Mouse (Mus musculus) fat pad, adult 2 months (tissue): ENCODE measurements around the gene Tulp3.

ENCODE experiments used
- DNase-seq: peaks from one replicate; pipeline ENCODE4 v3.0.0-alpha.2; 2011; ENCODE audit warnings: low read depth, low spot score; ENCODE audit errors: extremely low read depth

The Tulp3 gene

DNA sequence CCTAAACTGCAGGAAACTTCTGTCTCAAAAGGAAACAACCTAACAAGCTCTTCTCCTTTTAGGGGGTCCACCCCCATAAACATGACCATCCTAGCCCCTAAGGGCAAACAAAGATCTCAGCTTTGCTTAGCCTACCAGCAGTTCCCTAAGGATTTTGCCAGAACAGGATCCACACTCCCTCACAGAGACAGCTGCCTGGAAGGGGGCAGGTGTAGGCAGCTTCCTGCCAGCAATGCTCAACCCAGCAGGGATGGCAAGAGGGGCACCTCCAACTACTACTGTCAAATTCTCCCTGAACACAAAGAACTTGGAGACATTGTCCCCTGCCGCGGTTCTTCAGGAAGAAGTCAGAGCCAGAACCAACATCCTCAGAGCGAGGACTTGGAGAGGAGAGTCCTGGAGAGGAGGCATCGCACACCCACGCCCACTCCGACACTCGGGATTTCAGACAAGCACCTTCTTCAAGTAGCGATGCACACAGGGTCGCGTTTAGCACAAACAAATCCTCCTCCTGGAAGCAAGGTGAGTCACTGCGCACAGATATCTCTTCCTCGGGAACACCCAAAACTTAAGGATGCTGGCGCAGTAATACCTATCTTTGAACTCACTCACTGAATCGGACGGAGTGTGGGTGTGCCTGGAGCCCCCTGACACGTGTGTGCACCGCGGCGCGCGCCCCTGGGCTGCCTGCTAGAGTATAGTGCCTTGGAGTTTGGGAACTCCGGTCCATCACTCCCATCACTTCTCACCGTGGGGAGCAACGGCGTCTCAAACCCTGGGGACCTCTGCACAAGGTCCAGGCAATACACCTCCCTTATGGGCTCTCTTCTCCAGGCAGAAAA, 56.1 kb downstream of the Tulp3 start:
- no peak for DNase-seq

DNA sequence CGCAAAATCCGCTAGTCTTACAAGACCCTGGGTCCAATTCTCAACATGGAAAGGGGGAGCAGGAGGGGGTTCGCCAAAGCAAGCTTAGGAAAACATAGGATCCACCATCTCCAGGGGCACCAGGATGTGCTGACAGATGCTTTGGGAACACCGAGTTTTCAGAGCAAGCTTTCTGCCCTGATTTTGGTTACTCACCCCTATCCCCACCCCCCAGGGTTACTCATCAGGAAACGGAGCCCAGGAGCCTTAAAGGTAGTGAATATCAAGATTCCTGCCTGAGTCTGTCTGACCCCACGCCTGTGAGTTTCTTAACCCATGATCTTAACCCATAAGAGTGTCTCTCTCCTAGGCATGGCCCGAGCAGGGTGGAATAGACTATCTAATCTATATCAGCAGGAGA, 57.4 kb downstream of the Tulp3 start:
- no peak for DNase-seq

GRCm38 (mm10) chr6:128296750-128297393, 58.8 kb downstream of the Tulp3 start:
- DNase-seq: no peak

DNA sequence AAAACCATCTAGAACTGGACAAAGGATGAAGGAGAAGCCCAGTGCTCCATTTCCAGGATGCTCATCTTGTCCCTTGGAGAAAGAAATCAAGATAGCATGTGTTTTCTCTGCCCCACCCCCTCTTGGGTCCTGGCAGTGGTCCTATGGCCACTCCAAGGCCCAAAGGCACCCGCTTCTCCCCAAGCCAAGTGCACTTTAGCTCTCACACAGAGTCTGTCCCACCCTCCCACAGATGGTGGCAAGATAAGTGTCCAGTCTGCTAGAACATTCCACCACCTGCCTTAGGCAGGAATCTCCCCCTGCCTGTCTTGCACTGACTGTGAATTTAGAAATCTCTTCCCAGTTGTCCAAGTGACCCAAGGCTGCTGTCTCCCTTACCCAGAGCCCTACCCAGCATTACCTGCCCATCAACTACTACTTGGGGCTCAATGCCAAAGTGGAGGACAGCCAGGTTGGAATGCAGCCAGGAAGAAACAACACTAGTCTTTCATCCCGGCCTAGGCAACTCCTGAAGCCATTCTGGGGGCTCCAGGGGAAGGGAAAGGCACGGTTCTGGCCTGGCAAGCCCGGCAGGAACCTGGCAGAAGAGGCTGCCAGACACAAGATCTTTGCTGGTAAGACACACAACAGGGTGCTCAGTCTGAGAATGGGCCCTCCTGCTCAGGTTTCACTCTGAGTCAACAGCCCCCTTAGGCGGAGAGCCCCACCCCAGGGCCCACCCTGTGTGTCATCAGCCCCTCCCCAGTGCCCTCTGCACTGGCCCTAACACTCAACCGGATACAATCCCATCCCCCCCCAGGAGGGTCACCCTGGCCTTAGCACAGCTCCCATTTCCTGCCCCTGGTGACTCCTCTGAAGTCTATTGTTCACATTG, 59.5 kb downstream of the Tulp3 start:
- peak; percentile 95 for DNase-seq

GRCm38 (mm10) chr6:128291284-128291683, 64.4 kb downstream of the Tulp3 start:
- peak; percentile 59 for DNase-seq

DNA sequence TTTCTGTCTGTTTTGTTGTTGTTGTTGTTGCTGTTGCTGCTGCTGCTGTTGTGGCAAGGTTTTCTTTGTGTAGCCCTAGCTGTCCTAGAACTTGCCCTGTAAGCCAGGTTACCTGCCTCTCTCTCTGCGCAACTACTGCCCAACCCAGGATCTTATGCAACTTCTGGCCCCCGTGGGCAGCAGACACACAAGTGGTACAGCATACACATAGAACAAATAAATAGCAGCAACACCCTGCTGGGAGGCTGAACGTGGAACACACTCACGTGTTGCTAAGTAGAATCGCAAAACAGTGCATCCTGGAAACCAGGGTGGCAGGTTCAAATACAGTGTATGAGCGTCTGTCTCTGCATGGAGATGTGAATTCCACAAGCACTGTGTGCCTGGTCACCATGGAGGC, 67.0 kb downstream of the Tulp3 start:
- DNase-seq: no peak

DNA sequence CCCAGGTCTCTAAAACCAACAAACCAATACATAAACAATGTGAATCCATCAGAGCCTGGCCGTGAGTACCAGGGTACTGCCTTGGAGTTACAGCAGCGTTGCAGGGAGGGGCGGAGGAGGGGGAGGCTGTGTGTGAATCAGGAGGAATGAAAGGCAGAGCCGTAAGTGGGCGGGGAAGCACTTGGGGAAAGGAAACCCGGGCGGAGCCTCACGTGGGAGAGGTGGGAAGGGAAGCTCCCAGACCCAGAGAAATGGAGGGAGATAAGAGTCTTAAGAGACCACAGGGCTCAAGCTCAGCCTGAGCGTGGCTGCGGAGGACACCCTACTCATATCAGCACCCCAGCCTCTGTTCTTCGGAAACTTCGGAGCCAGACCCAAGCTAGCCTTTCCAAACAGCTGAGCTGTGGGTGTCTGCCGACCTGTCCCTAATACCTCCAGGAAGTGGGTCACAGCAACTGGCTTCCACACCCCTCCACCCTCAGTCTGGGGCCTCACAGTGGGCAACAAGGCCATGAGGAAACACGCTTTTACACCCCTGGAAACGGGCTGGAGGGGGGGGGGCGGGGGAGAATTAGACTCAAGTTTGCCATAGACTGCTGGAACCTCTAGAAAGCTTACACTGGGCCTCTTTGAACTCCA, 69.7 kb downstream of the Tulp3 start:
- no peak for DNase-seq

GRCm38 (mm10) chr6:128282126-128282525, 73.5 kb downstream of the Tulp3 start:
- peak; percentile 69 for DNase-seq

DNA sequence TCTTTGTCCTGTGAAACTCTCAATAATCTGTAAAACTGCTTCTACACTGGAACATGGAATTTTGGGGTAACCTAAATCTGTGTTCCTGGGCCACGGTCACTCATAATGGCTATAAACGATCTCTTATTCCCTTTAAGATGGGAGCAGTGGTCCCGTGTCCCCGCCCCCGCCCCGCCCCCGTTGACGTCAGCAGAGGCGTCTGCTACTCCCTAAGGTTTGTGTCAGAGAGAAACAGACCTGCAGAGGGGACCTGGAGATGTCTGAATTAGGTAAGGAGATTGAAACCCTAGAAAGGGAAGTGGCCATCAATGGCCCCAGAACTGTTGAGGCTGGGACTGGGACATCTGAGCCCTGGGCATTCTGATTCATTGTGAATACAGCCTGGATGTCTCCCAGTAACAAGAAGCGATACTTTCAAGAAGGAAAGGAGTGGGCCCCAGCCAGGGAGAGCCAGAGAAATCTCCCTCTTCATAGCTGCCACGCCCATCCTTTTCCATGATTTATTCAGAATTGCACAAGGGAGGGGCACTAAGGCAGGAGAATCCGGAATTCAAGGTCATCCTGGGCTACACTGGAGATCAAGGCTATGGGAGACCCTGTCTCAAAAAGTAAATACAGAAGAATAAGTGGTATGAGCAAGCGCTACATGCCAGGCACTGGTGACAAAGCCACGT, 75.0 kb downstream of the Tulp3 start:
- no peak for DNase-seq

- DNase-seq: no peak
These were observed 76.0 kb downstream of the Tulp3 start for GRCm38 (mm10) chr6:128279608-128280007.

GRCm38 (mm10) chr6:128279099-128279498, 76.6 kb downstream of the Tulp3 start:
- DNase-seq: no peak

- no peak for DNase-seq
These were observed 78.2 kb downstream of the Tulp3 start for GRCm38 (mm10) chr6:128277132-128278085.

GRCm38 (mm10) chr6:128276349-128276748, 79.3 kb downstream of the Tulp3 start:
- DNase-seq: no peak

- no peak for DNase-seq
These were observed 80.1 kb downstream of the Tulp3 start for GRCm38 (mm10) chr6:128275506-128276064.

- DNase-seq: no peak
These were observed 82.1 kb downstream of the Tulp3 start for GRCm38 (mm10) chr6:128273507-128273906.

GRCm38 (mm10) chr6:128272754-128273153, 82.9 kb downstream of the Tulp3 start:
- DNase-seq: no peak
